Mouse (Mus musculus): ENCODE results near the gene Gm20532.

DNA sequence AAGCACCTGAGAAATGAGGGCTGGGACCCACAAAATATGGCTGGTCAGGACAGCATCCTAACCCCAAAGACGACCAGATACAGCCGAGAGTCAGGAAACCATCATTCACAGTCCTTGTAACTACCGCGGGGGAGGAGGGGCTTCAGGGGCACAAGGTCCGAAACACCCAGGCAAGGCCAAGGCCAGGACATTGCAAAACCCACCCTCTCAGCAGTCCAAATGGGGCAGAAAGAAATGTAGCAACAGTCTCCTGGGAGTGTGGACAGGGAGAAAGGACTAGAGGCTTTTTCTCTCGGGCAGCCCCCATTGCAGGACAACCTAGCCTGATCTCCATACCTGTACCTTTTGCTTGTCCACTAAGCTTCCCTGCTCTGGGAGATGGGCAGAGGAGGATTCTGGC lies 16.7 kb downstream of the Gm20532 start:
- TF ChIP-seq CTCF (IDR thresholded peaks at IDR 0.05; ENCODE audit: insufficient read depth, low read length) (no peak), POLR2A (IDR thresholded peaks at IDR 0.05; ENCODE audit: borderline replicate concordance, extremely low read depth, low read depth, low read length) (no peak)

Measured in lung, adult 2 months (tissue).